Mouse (Mus musculus): ENCODE data around the gene Csn1s2a. TPM values are rescaled to one million over a fixed set of nuclear protein-coding genes. Genes with fewer than 3 reads are reported as not detected.
"Not testable (repeated sequence)": the region's sequence is repeated elsewhere in the genome, so short reads cannot be mapped to it uniquely, and the experiment has no call there.

Csn1s2a gene
- not detected in 2 replicates for polyA plus RNA-seq (2011; ENCODE audit: insufficient read depth, insufficient read length, low replicate concordance, missing spikeins)

GRCm38 (mm10) chr5:87774267-87774666 is at the start of gene Csn1s2a:
TSS of gene Csn1s2a (plus strand) at chr5:87774567.
- Histone ChIP-seq H3K27ac (ENCODE audit: control insufficient read depth, insufficient read depth, low read depth, low read length, poor library complexity) (no peak within 1 kb of the TSS), H3K4me3 (replicated peaks; ENCODE audit: control insufficient read depth, low read depth, low read length) (no peak within 1 kb of the TSS), H3K4me1 (ENCODE audit: control insufficient read depth, insufficient read depth, low read length) (no peaks in the 10 kb centered on the region)
- 50% methylated on average over 1 of the region's 1 CpGs for WGBS
- TF ChIP-seq POLR2A (IDR thresholded peaks at IDR 0.05; ENCODE audit: borderline replicate concordance, control insufficient read depth, low read depth, low read length) (no peak), CTCF (IDR thresholded peaks at IDR 0.05; ENCODE audit: control insufficient read depth, insufficient read depth, low read length) (no peak)

GRCm38 (mm10) chr5:87734821-87735220 is 39.5 kb upstream of the Csn1s2a start:
- Histone ChIP-seq H3K27ac (ENCODE audit: control insufficient read depth, insufficient read depth, low read depth, low read length, poor library complexity) (no peak overlapping the region), H3K4me1 (ENCODE audit: control insufficient read depth, insufficient read depth, low read length) (no peaks in the 10 kb centered on the region), H3K4me3 (replicated peaks; ENCODE audit: control insufficient read depth, low read depth, low read length) (no peak overlapping the region)
- TF ChIP-seq CTCF (IDR thresholded peaks at IDR 0.05; ENCODE audit: control insufficient read depth, insufficient read depth, low read length) (no peak), POLR2A (IDR thresholded peaks at IDR 0.05; ENCODE audit: borderline replicate concordance, control insufficient read depth, low read depth, low read length) (no peak)

GRCm38 (mm10) chr5:87753471-87753870 is 20.9 kb upstream of the Csn1s2a start:
- Histone ChIP-seq H3K4me3 (replicated peaks; ENCODE audit: control insufficient read depth, low read depth, low read length) (no peak overlapping the region), H3K27ac (ENCODE audit: control insufficient read depth, insufficient read depth, low read depth, low read length, poor library complexity) (no peak overlapping the region), H3K4me1 (ENCODE audit: control insufficient read depth, insufficient read depth, low read length) (no peaks in the 10 kb centered on the region)
- TF ChIP-seq POLR2A (IDR thresholded peaks at IDR 0.05; ENCODE audit: borderline replicate concordance, control insufficient read depth, low read depth, low read length) (no peak), CTCF (IDR thresholded peaks at IDR 0.05; ENCODE audit: control insufficient read depth, insufficient read depth, low read length) (no peak)
- WGBS = 81% methylated on average over 1 of the region's 1 CpGs

GRCm38 (mm10) chr5:87764546-87764945 is 9.8 kb upstream of the Csn1s2a start:
- H3K4me3 ChIP-seq (replicated peaks; ENCODE audit: control insufficient read depth, low read depth, low read length) = no peak overlapping the region
- H3K4me1 ChIP-seq (ENCODE audit: control insufficient read depth, insufficient read depth, low read length) = no peaks in the 10 kb centered on the region
- H3K27ac ChIP-seq (ENCODE audit: control insufficient read depth, insufficient read depth, low read depth, low read length, poor library complexity) = no peak overlapping the region
- WGBS = 76% methylated on average over 3 of the region's 3 CpGs
- TF ChIP-seq CTCF (IDR thresholded peaks at IDR 0.05; ENCODE audit: control insufficient read depth, insufficient read depth, low read length) (no peak), POLR2A (IDR thresholded peaks at IDR 0.05; ENCODE audit: borderline replicate concordance, control insufficient read depth, low read depth, low read length) (no peak)

- H3K4me3 ChIP-seq (replicated peaks; ENCODE audit: control insufficient read depth, low read depth, low read length); H3K27ac ChIP-seq (ENCODE audit: control insufficient read depth, insufficient read depth, low read depth, low read length, poor library complexity); H3K4me1 ChIP-seq (ENCODE audit: control insufficient read depth, insufficient read depth, low read length): not testable (repeated sequence)
- 40% methylated on average over 2 of the region's 2 CpGs for whole genome bisulfite sequencing
These were observed 2.2 kb upstream of the Csn1s2a start for GRCm38 (mm10) chr5:87772151-87772550.

- 41% methylated on average over 4 of the region's 4 CpGs for WGBS
- TF ChIP-seq POLR2A (IDR thresholded peaks at IDR 0.05; ENCODE audit: borderline replicate concordance, control insufficient read depth, low read depth, low read length) = no peak
- no peak for TF ChIP-seq CTCF (IDR thresholded peaks at IDR 0.05; ENCODE audit: control insufficient read depth, insufficient read depth, low read length)
- Histone ChIP-seq H3K4me3 (replicated peaks; ENCODE audit: control insufficient read depth, low read depth, low read length) (no peak overlapping the region), H3K4me1 (ENCODE audit: control insufficient read depth, insufficient read depth, low read length) (no peaks in the 10 kb centered on the region), H3K27ac (ENCODE audit: control insufficient read depth, insufficient read depth, low read depth, low read length, poor library complexity) (no peak overlapping the region)
These were observed 8.4 kb downstream of the Csn1s2a start for GRCm38 (mm10) chr5:87782731-87783130.

- TF ChIP-seq CTCF (IDR thresholded peaks at IDR 0.05; ENCODE audit: control insufficient read depth, insufficient read depth, low read length) = no peak
- no peak for TF ChIP-seq POLR2A (IDR thresholded peaks at IDR 0.05; ENCODE audit: borderline replicate concordance, control insufficient read depth, low read depth, low read length)
- H3K4me1 ChIP-seq (ENCODE audit: control insufficient read depth, insufficient read depth, low read length) = no peaks in the 10 kb centered on the region
- WGBS = 70% methylated on average over 2 of the region's 2 CpGs
- no peak within 1 kb of the TSS for H3K27ac ChIP-seq (ENCODE audit: control insufficient read depth, insufficient read depth, low read depth, low read length, poor library complexity)
- H3K4me3 ChIP-seq (replicated peaks; ENCODE audit: control insufficient read depth, low read depth, low read length) = no peak within 1 kb of the TSS
These were observed 33.4 kb downstream of the Csn1s2a start, which contains the start of gene Csn1s2b for GRCm38 (mm10) chr5:87807782-87808181. TSS of gene Csn1s2b (plus strand) at chr5:87808082.

GRCm38 (mm10) chr5:87809253-87809652 is 34.9 kb downstream of the Csn1s2a start:
- 59% methylated on average over 2 of the region's 2 CpGs for WGBS
- H3K4me1 ChIP-seq (ENCODE audit: control insufficient read depth, insufficient read depth, low read length) = no peaks in the 10 kb centered on the region
- no peak overlapping the region for H3K4me3 ChIP-seq (replicated peaks; ENCODE audit: control insufficient read depth, low read depth, low read length)
- TF ChIP-seq POLR2A (IDR thresholded peaks at IDR 0.05; ENCODE audit: borderline replicate concordance, control insufficient read depth, low read depth, low read length) = no peak
- TF ChIP-seq CTCF (IDR thresholded peaks at IDR 0.05; ENCODE audit: control insufficient read depth, insufficient read depth, low read length) = no peak
- H3K27ac ChIP-seq (ENCODE audit: control insufficient read depth, insufficient read depth, low read depth, low read length, poor library complexity) = no peak overlapping the region

GRCm38 (mm10) chr5:87825386-87825785 is 51.0 kb downstream of the Csn1s2a start, which contains the start of gene Prr27:
TSS of gene Prr27 (plus strand) at chr5:87825686.
- no peak within 1 kb of the TSS for H3K4me3 ChIP-seq (replicated peaks; ENCODE audit: control insufficient read depth, low read depth, low read length)
- TF ChIP-seq POLR2A (IDR thresholded peaks at IDR 0.05; ENCODE audit: borderline replicate concordance, control insufficient read depth, low read depth, low read length) (no peak), CTCF (IDR thresholded peaks at IDR 0.05; ENCODE audit: control insufficient read depth, insufficient read depth, low read length) (no peak)
- 40% methylated on average over 1 of the region's 1 CpGs for whole genome bisulfite sequencing
- H3K27ac ChIP-seq (ENCODE audit: control insufficient read depth, insufficient read depth, low read depth, low read length, poor library complexity) = no peak within 1 kb of the TSS
- H3K4me1 ChIP-seq (ENCODE audit: control insufficient read depth, insufficient read depth, low read length) = no peaks in the 10 kb centered on the region

Other genes with a start within 250 kb of the Csn1s2a start
- not detected in 2 replicates for gene Sult1b1, start 236.4 kb upstream of the Csn1s2a start, polyA plus RNA-seq (2011; ENCODE audit: insufficient read depth, insufficient read length, low replicate concordance, missing spikeins)
- 3.1 TPM in 1 of 2 replicates, not detected in the other for gene Sult1d1, start 205.5 kb upstream of the Csn1s2a start, polyA plus RNA-seq (2011; ENCODE audit: insufficient read depth, insufficient read length, low replicate concordance, missing spikeins)
- gene Sult1e1, start 183.0 kb upstream of the Csn1s2a start, polyA plus RNA-seq (2011; ENCODE audit: insufficient read depth, insufficient read length, low replicate concordance, missing spikeins) = not detected in 2 replicates
- gene Csn1s1, start 108.4 kb upstream of the Csn1s2a start, polyA plus RNA-seq (2011; ENCODE audit: insufficient read depth, insufficient read length, low replicate concordance, missing spikeins) = not detected in 2 replicates
- not detected in 2 replicates for gene Csn2, start 74.9 kb upstream of the Csn1s2a start, polyA plus RNA-seq (2011; ENCODE audit: insufficient read depth, insufficient read length, low replicate concordance, missing spikeins)
- 0.97 TPM in 1 of 2 replicates, not detected in the other for gene Csn1s2b, start 33.5 kb downstream of the Csn1s2a start, polyA plus RNA-seq (2011; ENCODE audit: insufficient read depth, insufficient read length, low replicate concordance, missing spikeins)
- not detected in 2 replicates for gene Prr27, start 51.1 kb downstream of the Csn1s2a start, polyA plus RNA-seq (2011; ENCODE audit: insufficient read depth, insufficient read length, low replicate concordance, missing spikeins)
- not detected in 2 replicates for gene Odam, start 110.5 kb downstream of the Csn1s2a start, polyA plus RNA-seq (2011; ENCODE audit: insufficient read depth, insufficient read length, low replicate concordance, missing spikeins)
- gene Csn3, start 151.0 kb downstream of the Csn1s2a start, polyA plus RNA-seq (2011; ENCODE audit: insufficient read depth, insufficient read length, low replicate concordance, missing spikeins) = 2.2 TPM in 1 of 2 replicates, not detected in the other
- 1.6 TPM in 1 of 2 replicates, not detected in the other for gene 2310003L06Rik, start 194.9 kb downstream of the Csn1s2a start, polyA plus RNA-seq (2011; ENCODE audit: insufficient read depth, insufficient read length, low replicate concordance, missing spikeins)
- not detected in 2 replicates for gene Gm28434, start 194.9 kb downstream of the Csn1s2a start, polyA plus RNA-seq (2011; ENCODE audit: insufficient read depth, insufficient read length, low replicate concordance, missing spikeins)
- not detected in 2 replicates for gene Cabs1, start 204.9 kb downstream of the Csn1s2a start, polyA plus RNA-seq (2011; ENCODE audit: insufficient read depth, insufficient read length, low replicate concordance, missing spikeins)
- gene Smr3a, start 228.0 kb downstream of the Csn1s2a start, polyA plus RNA-seq (2011; ENCODE audit: insufficient read depth, insufficient read length, low replicate concordance, missing spikeins) = not detected in 2 replicates